Mouse (Mus musculus) heart, embryonic 12.5 days (tissue): Measurements from ENCODE around the gene Tmem239. TPM values are rescaled to one million over a fixed set of nuclear protein-coding genes. Genes with fewer than 3 reads are reported as not detected.
A peak's percentile ranks its signal among the peaks of the same experiment; 100 is the strongest.

Source experiments
- ATAC-seq: fragments of 200-750 bp; cut with Nextera tagmentation; 2 replicates; pipeline ENCODE4 v1.8.0; 2017; ENCODE audit warnings: moderate TSS enrichment, moderate library complexity; ENCODE audit not compliant: insufficient number of reproducible peaks, low FRiP score
- H3K27ac ChIP-seq: fragments of 300-500 bp; sonication (generic); 2 replicates; pipeline ENCODE4 v1.5.1; 2016; ENCODE audit warnings: mild to moderate bottlenecking, moderate library complexity; ENCODE audit not compliant: poor library complexity, severe bottlenecking
- H3K27me3 ChIP-seq: fragments of 300-500 bp; sonication (generic); replicated peaks from 2 replicates; pipeline ENCODE4 v1.6.1; 2016; ENCODE audit warnings: mild to moderate bottlenecking, moderate library complexity
- H3K36me3 ChIP-seq: fragments of 300-500 bp; sonication (generic); 2 replicates; pipeline ENCODE4 v1.6.1; 2016; ENCODE audit warnings: mild to moderate bottlenecking, moderate library complexity
- H3K4me1 ChIP-seq: fragments of 300-500 bp; sonication (generic); replicated peaks from 2 replicates; pipeline ENCODE4 v1.6.1; 2016; ENCODE audit warnings: mild to moderate bottlenecking
- H3K4me2 ChIP-seq: fragments of 300-500 bp; sonication (generic); 2 replicates; pipeline ENCODE4 v1.6.1; 2016; ENCODE audit warnings: mild to moderate bottlenecking, moderate library complexity
- H3K4me3 ChIP-seq: fragments of 300-500 bp; sonication (generic); 2 replicates; pipeline ENCODE4 v1.5.1; 2016; ENCODE audit warnings: mild to moderate bottlenecking
- H3K9ac ChIP-seq: fragments of 300-500 bp; sonication (generic); 2 replicates; pipeline ENCODE4 v1.6.1; 2016; ENCODE audit warnings: mild to moderate bottlenecking, moderate library complexity
- H3K9me3 ChIP-seq: fragments of 300-500 bp; sonication (generic); replicated peaks from 2 replicates; pipeline ENCODE4 v1.6.1; 2016; ENCODE audit warnings: mild to moderate bottlenecking, moderate library complexity
- WGBS: fragments of 180-500 bp; shearing (Covaris S2); methylation state at CpG from one replicate; pipeline ENCODE4 v1.1.7; 2016; 5-methylcytosine and 5-hydroxymethylcytosine counted together
- polyA plus RNA-seq: library from polyadenylated mRNA; unstranded; fragments of >200 nt; fragmentation: Nextera tagmentation; extraction: Ambion mirVana; gene quantifications from 2 replicates; pipeline ENCODE4 v1.2.1, GENCODE M21; 2016

Tmem239 gene
- polyA plus RNA-seq, 1 experiment from 2014 or later: not detected

DNA sequence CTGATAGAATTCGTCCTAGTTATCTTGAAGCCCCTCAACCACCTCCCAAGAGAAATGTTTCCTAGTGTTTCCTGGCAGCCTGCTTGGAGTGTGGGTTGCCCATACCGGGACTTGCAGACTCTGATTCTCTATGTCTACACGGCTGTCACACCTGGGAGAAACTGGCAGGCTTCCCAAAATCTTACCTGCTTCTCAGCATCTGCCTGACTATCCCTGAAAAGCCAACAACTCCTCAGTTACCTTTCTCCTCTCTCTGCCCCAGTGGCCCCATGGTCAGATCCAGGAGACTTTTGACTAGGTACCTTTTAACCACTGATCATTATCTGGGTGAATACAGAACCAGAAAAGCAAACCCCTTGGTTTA is 45.4 kb downstream of the Tmem239 start:
- H3K4me3 ChIP-seq: peak overlapping the region; percentile 99
- H3K9ac ChIP-seq: peak overlapping the region; percentile 95; the same call in 1 of the 2 replicates
- peak overlapping the region; percentile 89 for H3K4me2 ChIP-seq
- WGBS: 48% methylated on average over 3 of the region's 3 CpGs
- peaks cover 41% of the 10 kb centered on the region for H3K4me1 ChIP-seq
- peaks cover 4% of the 10 kb centered on the region; the same call in 1 of the 2 replicates for H3K27me3 ChIP-seq
- H3K9me3 ChIP-seq: no peaks in the 10 kb centered on the region
- H3K27ac ChIP-seq: no peak overlapping the region
- ATAC-seq: no peak
- no peaks in the 10 kb centered on the region for H3K36me3 ChIP-seq

DNA sequence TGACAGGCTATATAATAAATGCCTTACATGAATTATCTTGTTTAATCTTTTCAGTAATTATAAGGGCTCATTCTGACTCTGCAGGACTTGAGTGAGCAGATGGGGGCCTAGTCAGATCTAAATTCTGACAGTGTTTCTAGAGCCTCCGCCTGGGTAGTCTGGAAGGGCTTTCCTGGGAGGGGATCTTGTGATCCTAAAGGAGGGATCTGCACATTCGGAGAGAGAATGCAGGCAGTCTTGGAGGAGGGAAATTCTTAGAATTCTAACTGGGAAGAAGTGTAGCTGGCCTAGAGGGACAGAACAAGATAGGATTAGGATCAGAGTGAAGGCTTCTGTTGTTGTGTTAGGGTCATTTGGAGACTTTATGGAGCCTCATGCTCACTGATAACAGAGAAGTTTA is 46.0 kb downstream of the Tmem239 start:
- H3K9me3 ChIP-seq: no peaks in the 10 kb centered on the region
- no peak for ATAC-seq
- no peak overlapping the region for H3K4me3 ChIP-seq
- no peak overlapping the region for H3K27ac ChIP-seq
- peaks cover 4% of the 10 kb centered on the region; the same call in 1 of the 2 replicates for H3K27me3 ChIP-seq
- H3K9ac ChIP-seq: no peak overlapping the region
- 33% methylated on average over 2 of the region's 2 CpGs for WGBS
- no peak overlapping the region for H3K4me2 ChIP-seq
- H3K4me1 ChIP-seq: peaks cover 44% of the 10 kb centered on the region
- no peaks in the 10 kb centered on the region for H3K36me3 ChIP-seq

DNA sequence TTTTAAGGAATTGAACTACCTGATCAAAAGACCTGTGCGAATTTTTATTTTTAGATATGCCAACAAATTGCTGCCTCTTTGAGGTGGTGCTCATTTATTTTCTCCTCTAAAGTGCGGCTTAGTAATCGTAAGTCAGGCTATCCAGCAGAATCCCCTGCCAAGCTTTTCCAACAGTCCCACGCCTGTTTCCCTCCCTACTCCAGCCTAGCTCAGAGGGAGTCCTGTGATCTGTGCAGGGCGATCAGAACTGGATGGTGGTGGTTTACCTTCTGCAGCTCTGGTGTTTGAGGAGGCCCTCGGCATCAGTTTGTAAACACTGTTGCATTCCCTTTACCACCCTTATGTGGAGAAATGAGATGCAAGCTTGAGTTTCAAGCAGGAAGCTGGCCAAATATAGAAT is 47.1 kb downstream of the Tmem239 start:
- Histone ChIP-seq H3K4me2 (peak overlapping the region; percentile 16; the same call in 1 of the 2 replicates), H3K9me3 (no peaks in the 10 kb centered on the region), H3K4me1 (peaks cover 44% of the 10 kb centered on the region), H3K27ac (no peak overlapping the region), H3K9ac (no peak overlapping the region), H3K27me3 (no peaks in the 10 kb centered on the region), H3K4me3 (no peak overlapping the region), H3K36me3 (no peaks in the 10 kb centered on the region)
- WGBS: 67% methylated on average over 6 of the region's 6 CpGs
- no peak for ATAC-seq

DNA sequence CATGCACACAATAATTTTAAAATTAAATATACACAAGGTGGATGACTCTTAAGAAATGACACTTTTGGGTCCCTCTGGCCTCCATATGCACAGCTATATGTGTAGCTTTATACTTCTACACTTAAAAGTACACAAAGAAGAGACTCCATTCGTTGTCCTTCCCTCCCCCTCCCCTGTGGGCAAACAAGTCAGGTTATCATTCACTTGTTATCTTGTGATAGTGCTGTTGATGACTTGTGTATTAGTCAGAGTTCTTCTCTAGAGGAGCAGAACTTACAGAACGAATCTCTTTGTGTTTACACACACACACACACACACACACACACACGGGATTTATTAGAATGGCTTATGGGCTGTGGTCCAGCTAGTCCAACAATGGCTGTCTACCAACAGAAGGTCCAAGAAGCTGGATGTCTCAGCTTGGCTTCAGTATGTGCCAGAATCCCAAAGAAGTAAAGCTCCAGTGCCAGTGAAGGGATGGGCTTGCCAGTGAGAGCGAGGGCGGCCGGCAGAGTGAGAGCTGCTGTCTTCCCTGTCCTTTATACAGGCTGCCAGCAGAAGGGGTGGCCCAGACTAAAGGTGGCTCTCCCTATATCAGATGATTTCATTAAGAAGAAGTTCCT is 48.6 kb downstream of the Tmem239 start:
- Histone ChIP-seq H3K36me3 (no peaks in the 10 kb centered on the region), H3K27me3 (no peaks in the 10 kb centered on the region), H3K9me3 (no peaks in the 10 kb centered on the region), H3K27ac (no peak overlapping the region), H3K4me2 (no peak overlapping the region), H3K4me3 (no peak overlapping the region), H3K4me1 (peaks cover 42% of the 10 kb centered on the region), H3K9ac (no peak overlapping the region)
- no peak for ATAC-seq
- 60% methylated on average over 6 of the region's 6 CpGs for WGBS

Other genes with a start within 250 kb of the Tmem239 start
- gene Snrpb, start 227.1 kb upstream of the Tmem239 start, polyA plus RNA-seq: 386 and 401 TPM in 2 replicates
- not detected in 2 replicates for gene Tmc2, start 211.3 kb upstream of the Tmem239 start, polyA plus RNA-seq
- 192 and 193 TPM in 2 replicates for gene Nop56, start 132.0 kb upstream of the Tmem239 start, polyA plus RNA-seq
- 218 and 221 TPM in 2 replicates for gene Idh3b, start 121.9 kb upstream of the Tmem239 start, polyA plus RNA-seq
- 0.91 and 1.2 TPM in 2 replicates for gene Ebf4, start 111.3 kb upstream of the Tmem239 start, polyA plus RNA-seq
- gene Cpxm1, start 8.9 kb upstream of the Tmem239 start, polyA plus RNA-seq: 32.2 and 33.3 TPM in 2 replicates
- 0.09 and 0.24 TPM in 2 replicates for gene Gm28372, start 1.2 kb upstream of the Tmem239 start, polyA plus RNA-seq
- not detected in 2 replicates for gene 1700020A23Rik, start 1.2 kb upstream of the Tmem239 start, polyA plus RNA-seq
- 63.5 and 63.9 TPM in 2 replicates for gene Vps16, start 17.9 kb downstream of the Tmem239 start, polyA plus RNA-seq
- 7.5 and 9.0 TPM in 2 replicates for gene Pced1a, start 18.2 kb downstream of the Tmem239 start, polyA plus RNA-seq
- gene Ptpra, start 43.8 kb downstream of the Tmem239 start, polyA plus RNA-seq: 86.1 and 86.3 TPM in 2 replicates
- 66.9 and 67.2 TPM in 2 replicates for gene Mrps26, start 157.3 kb downstream of the Tmem239 start, polyA plus RNA-seq
- gene Oxt, start 169.7 kb downstream of the Tmem239 start, polyA plus RNA-seq: not detected in 2 replicates
- 0.54 and 0.96 TPM in 2 replicates for gene Avp, start 176.1 kb downstream of the Tmem239 start, polyA plus RNA-seq
- gene Fastkd5, start 223.5 kb downstream of the Tmem239 start, polyA plus RNA-seq: 15.6 and 16.1 TPM in 2 replicates
- gene Ubox5, start 223.6 kb downstream of the Tmem239 start, polyA plus RNA-seq: 8.8 TPM in 2 replicates
- gene Lzts3, start 236.3 kb downstream of the Tmem239 start, polyA plus RNA-seq: 1.8 TPM in 2 replicates